Mouse (Mus musculus) thymus, adult 18-20 months (tissue): ENCODE results near the gene Iqgap2.

ENCODE experiments used
- DNase-seq, 2 experiments: peaks; one replicate each; pipeline ENCODE4 v3.0.0; 2022; ENCODE audit warnings: mixed read lengths in 2 of 2

Gene Iqgap2

DNA sequence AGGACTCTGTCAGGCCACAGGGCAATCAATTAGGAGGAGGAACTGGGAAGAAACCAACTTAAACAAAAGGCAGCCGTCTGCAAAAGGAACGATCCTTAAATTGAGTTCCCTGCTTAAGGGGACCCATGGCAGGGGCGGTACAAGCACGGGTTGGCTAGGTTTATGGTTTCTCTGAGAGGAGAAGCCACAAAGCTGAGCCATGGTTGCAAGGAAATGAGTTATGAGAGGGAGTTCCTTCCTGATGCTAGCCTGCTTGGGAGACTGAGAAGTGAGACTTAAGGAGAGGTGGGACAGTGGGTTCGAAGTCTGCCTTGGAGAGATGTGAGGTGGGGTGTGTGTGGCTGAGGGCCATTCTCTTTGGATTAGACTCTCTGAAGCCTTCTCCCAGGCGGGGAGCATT, 193.8 kb downstream of the Iqgap2 start:
- DNase-seq = no peak

DNA sequence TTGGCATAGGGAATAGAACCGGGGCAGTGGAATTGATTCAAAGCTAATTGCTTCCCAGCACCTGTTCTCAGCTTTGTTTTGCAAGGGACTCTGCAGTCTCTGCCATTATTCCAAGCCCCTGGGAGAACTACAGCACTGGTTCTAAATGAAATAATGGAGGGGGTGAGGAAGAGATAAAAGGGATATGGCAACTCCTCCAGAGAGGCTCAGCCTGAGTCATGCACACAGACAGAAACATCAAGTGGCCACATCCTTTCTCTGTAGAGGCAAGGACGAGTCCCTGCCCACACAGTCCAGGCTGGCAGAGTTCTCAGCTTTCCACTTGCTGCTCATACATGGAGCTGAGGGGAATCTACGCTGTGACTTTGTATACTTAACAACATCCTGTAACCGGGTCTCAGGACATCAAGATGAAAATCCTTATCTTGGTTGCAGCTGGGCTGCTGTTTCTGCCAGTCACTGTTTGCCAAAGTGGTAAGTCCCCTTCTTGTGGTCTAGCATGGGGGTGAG, 195.0 kb downstream of the Iqgap2 start, which contains the start of gene F2rl2:
Gene F2rl2, plus strand, starts transcription at position 200 of the 510 bp plus-strand sequence.
- DNase-seq = no peak

- no peak for DNase-seq
These were observed 195.5 kb downstream of the Iqgap2 start for GRCm38 (mm10) chr13:95696120-95696653.

DNA sequence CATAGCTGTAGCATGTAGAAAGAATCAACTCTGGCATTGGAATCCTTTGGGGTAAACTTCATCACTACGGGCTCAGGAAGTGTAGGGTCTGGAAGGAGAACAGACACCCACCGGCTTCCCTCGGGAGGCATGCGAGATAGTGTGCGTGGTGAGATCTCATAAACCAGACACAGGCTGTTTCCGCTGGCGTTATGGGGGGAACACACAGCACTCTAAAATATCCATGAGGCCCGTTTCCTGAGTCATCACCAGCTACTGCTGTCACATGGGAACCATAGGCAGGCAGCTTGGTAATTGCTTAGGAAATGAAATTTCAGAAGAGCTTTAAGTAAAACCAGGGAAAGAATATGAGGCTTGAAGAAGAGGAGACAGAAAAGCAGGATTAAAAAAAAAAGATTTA, 199.5 kb downstream of the Iqgap2 start:
- DNase-seq = no peak

DNA sequence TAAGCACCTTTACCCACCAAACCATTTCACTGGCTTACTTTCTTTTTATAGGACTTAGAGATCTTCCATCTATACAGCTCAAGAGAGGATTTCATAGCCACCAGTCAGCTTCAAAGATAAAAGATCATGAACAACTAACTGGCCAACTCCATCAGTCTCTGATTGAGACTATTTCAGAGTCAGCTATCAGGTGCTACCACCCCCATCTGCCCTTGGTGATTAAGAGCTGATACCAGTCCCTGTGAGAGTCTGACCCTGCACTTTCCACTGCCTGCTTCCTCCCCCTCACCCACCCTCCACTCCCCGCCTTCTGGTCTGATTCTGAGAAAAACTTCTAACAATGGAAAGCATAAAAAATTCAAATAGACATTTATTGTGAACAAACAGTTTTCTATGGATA, 203.1 kb downstream of the Iqgap2 start:
- DNase-seq = no peak

GRCm38 (mm10) chr13:95685736-95686135, 206.0 kb downstream of the Iqgap2 start:
- peak; percentile 11 to 38 for DNase-seq

GRCm38 (mm10) chr13:95684656-95685244, 207.0 kb downstream of the Iqgap2 start:
- DNase-seq = no peak

DNA sequence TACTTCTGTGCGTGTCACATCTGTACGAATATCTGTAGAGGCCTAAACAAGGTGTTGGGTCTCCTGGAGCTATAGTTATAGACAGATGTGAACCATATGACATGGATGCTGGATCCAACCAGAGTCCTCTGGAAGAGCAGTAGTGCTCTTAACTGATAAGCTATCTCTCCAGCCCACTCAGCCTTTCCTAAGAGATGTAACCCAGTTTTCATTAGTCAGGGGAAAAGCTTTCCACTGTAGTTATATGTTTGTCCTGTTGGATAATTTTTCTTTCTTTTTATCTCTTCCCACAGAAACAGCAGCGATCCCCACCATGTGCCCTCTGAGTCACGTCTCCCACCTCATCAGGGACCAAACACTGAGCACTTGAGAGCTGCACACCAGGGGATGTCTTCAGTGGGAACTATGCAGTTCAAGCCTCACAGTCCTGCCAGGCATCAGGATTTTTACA, 212.2 kb downstream of the Iqgap2 start:
- no peak for DNase-seq

DNA sequence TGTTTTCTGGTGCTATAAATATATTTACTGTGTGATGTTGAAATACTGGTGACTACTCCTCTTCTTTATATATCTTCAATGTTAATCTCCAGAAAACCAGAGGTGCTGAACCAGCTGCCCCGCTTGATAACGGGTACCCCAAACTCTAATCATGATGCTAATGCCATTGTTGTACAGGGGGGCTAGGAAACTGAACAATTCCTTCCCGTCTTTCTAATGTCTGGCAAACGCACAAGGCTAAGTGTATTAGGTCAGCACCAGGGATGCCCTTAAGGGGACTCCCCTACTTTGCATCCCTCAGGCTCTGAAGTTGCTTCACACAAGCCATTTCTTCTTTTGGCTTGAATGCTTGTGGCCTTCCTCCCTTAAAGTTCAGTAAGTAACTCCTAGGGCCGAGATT, 212.6 kb downstream of the Iqgap2 start:
- DNase-seq = no peak

GRCm38 (mm10) chr13:95672372-95672771, 219.3 kb downstream of the Iqgap2 start:
- DNase-seq = no peak

DNA sequence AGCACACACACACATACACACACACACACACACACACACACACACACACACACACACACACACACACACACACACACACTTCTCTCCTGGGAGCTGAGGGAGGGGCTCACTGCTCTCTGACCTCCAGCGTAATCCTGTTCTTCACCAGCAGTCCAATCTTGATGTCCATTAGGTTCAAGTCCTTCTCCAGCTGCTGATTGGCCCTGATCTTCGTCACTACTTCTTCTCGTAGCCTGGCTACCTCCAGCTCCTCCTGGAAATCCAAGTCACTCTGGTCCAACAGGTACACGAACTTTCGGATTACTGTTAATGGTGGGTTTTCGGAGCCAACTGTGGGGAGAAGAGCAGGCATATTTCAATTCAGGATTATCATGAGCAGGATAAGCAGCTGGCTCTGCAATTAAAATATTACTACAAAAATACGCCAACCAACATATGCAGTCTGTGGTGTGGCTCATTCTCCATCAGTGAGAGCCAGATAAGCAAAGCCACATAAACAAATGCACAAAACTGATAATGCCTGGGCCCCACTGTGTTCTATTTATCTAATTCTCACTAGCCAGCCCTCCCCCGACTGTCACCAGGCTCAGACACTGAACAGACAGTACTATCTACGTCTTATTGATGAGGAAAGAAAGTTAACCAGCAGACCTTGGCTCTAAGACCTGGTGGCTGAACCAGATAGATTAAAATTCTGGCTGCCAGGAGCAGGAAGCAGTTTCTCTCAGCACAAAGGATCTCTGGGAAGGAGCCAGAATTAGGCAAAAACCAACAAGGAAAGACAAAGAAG, 220.4 kb downstream of the Iqgap2 start:
- no peak for DNase-seq

GRCm38 (mm10) chr13:95670534-95670933, 221.2 kb downstream of the Iqgap2 start:
- no peak for DNase-seq

DNA sequence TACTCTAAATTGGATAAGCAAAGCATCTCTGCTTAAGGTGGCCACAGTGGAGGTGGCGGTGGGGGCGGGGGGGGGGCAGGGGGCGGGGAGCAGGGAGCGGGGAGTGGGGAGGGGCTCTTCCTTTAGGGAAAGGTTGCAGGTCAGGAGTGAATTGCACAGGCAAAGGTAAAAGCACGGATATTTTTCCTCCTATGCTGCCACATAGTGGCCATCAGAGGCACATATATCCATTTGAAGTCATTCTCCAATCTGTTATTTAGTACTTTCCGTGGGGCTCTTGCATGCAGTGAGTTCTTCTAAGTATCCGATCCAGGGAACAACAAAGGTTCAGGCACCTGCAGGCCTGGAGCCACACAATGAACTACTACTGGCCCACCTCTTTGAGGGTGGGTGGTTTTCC, 224.5 kb downstream of the Iqgap2 start:
- no peak for DNase-seq

- DNase-seq = no peak
These were observed 225.9 kb downstream of the Iqgap2 start for GRCm38 (mm10) chr13:95665644-95666356.

- no peak for DNase-seq
These were observed 227.9 kb downstream of the Iqgap2 start for GRCm38 (mm10) chr13:95663834-95664233.

DNA sequence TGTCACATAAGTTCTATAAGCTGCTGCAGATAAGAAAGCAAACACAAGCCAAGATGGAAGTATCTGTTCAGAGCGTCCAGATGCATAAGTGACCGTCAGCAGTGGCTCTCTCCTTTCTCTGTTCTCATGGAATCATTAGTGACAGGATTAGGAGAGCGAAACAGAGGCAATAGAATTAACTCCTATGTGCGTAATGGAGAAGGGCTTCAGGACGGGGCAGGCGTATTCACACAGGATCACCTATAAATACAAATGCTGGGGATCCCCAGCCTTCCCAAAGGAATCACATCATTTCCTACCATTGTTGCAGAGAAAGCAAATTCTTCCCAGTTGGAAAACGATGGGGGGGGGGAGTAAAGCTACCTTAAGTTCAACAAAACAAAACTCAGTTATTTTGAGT, 232.3 kb downstream of the Iqgap2 start:
- DNase-seq = no peak

DNA sequence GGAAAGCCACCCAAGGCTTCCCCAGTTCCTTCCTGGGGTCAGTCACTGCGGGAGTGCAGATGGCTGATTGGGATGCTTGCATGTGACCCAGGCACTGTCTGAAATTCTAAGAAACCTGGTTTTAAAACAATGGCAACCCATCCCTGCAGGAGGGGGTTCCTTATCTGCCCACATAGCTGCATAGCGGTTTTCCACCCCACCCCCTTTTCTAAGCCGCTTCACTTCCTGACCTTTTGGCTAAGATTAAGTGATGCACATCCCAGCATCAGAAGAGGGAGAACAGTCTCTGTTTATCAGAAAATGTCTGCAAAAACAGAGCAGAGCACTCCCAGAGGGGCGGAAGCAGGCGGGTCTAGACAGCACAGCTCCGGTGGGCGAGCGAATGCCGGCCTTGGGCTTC, 234.6 kb downstream of the Iqgap2 start:
- DNase-seq = no peak

DNA sequence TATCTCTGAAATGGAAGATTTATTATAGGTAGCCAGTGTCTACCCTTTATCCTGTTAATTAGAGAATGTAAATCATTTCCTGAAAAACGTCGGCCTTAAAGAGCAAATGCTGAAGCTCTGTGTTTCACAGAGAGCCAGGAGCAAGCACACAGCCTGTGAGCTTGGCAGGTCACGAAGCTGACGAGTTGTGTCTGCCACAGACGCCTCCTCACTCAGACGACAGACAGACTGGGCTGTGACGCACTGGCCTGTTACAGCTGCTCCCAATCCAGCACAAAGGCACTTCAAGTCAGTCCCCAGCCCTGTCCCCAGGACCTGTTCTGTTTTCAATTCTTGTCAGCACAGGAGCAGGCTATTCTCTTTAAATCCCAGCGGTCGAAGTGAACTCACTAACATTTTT, 236.4 kb downstream of the Iqgap2 start:
- DNase-seq = no peak

GRCm38 (mm10) chr13:95653696-95654095, 238.0 kb downstream of the Iqgap2 start:
- DNase-seq = no peak

- DNase-seq = no peak
These were observed 239.7 kb downstream of the Iqgap2 start for GRCm38 (mm10) chr13:95651870-95652668.

- no peak for DNase-seq
These were observed 241.8 kb downstream of the Iqgap2 start for GRCm38 (mm10) chr13:95649941-95650340.

DNA sequence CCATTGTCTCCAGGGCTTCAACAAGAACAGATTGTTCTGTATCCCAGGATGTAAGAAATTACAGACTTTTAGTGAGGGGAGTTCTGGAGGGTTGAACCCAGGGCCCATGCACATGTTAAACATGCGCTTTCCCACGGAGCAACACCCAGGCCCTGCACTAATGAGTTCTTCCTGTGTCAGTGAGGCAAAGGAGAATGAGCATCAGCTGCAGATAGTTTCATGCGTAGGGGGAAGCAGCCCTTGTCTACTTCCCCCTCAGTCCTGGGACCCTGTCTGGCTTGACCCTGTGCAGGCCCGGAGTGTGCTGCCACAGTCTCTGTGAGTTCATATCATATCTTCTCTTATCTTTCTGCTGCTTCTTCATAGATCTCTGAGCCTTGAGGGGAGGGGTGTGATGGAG, 244.5 kb downstream of the Iqgap2 start:
- DNase-seq = no peak
